Comparison of ENCODE assay signal across 18 mouse cellular contexts in genomic region chr19:56321303-56321920, GRCm38 (mm10). TPM values are rescaled to one million over a fixed set of nuclear protein-coding genes. Genes with fewer than 3 reads are reported as not detected.
A peak's percentile ranks its signal among the peaks of the same experiment; 100 is the strongest.
DNase-seq lines count a peak whose midpoint lies in the region; ATAC-seq and TF ChIP-seq lines count a peak whose summit lies in the region.
"Had no signal": no experiment of that assay in that cellular context is flagged by ENCODE, and none has a peak within 500 bp of the region (broad histone marks: within the 10 kb centered on the region; RNA-seq: fewer than 3 reads in every experiment).

No protein-coding gene starts in this region.

- WGBS in kidney, embryonic 16.5 days, result 71% methylated on average over 12 of the region's 12 CpGs

- no peaks in the 10 kb centered on the region for H3K27me3 ChIP-seq in kidney, embryonic 16.5 days (ENCODE audit: insufficient read depth, low read length)

- H3K36me3 ChIP-seq in kidney, embryonic 16.5 days (ENCODE audit: insufficient read depth, low read length), result no peaks in the 10 kb centered on the region
- H3K36me3 ChIP-seq: limb, embryonic 13.5 days had no signal

- no peak for TF ChIP-seq POLR2A in brain, embryonic 14.5 days (IDR thresholded peaks at IDR 0.05; ENCODE audit: borderline replicate concordance, extremely low read depth, insufficient read depth, insufficient read length, poor library complexity, severe bottlenecking)

- H3K27ac ChIP-seq in kidney, embryonic 16.5 days (ENCODE audit: low read length), result no peak overlapping the region
- H3K27ac ChIP-seq: hindbrain, postnatal 0 days; limb, embryonic 13.5 days had no signal

- no peak for ATAC-seq in kidney, embryonic 16.5 days (ENCODE audit: low FRiP score, low TSS enrichment)
- ATAC-seq: forebrain, embryonic 16.5 days; hindbrain, postnatal 0 days had no signal

- no peaks in the 10 kb centered on the region for H3K9me3 ChIP-seq in kidney, embryonic 16.5 days (ENCODE audit: low read length)
- H3K9me3 ChIP-seq: limb, embryonic 13.5 days had no signal

- TF ChIP-seq CTCF in brain, embryonic 14.5 days (IDR thresholded peaks at IDR 0.05; ENCODE audit: borderline replicate concordance, extremely low read depth, insufficient read depth, insufficient read length), result no peak

- H3K4me1 ChIP-seq in kidney, embryonic 16.5 days (ENCODE audit: insufficient read depth, low read length), result peaks cover 23% of the 10 kb centered on the region

- no peak overlapping the region for H3K4me3 ChIP-seq in kidney, embryonic 16.5 days (ENCODE audit: low read length)

- no peak overlapping the region for H3K4me2 ChIP-seq in kidney, embryonic 16.5 days (replicated peaks; ENCODE audit: low read depth, low read length)

- DNase-seq in kidney, adult 18-20 months, result peak; percentile 9
- peak; percentile 50 for DNase-seq in brain, embryonic 14.5 days (ENCODE audit: low read depth)
- peak; percentile 24 for DNase-seq in forelimb bud, embryonic 11.5 days (ENCODE audit: low read depth, low spot score)
- DNase-seq in kidney, postnatal 4 days, result peak; percentile 24 to 31
- DNase-seq in adrenal gland, postnatal 36 days, result no peak
- DNase-seq in cerebellum, adult 9-11 months, result no peak
- DNase-seq: cerebellum, adult 18-20 months; gastrocnemius, postnatal 14 days; heart, postnatal 10 days; lung, adult 2 months; thymus, adult 18-20 months had no signal

- H3K9ac ChIP-seq in kidney, embryonic 16.5 days (replicated peaks; ENCODE audit: low read length), result no peak overlapping the region
- H3K9ac ChIP-seq: limb, embryonic 13.5 days had no signal

RNA-seq across cellular contexts. Expression of gene Habp2, which starts 34.5 kb away (rescaled TPM):
- polyA plus RNA-seq in kidney, embryonic 16.5 days (2015; fragmentation: Nextera tagmentation; extraction: Ambion mirVana), result 46.3 and 50.5 TPM in 2 replicates
- 0.13 TPM in 1 of 2 replicates, not detected in the other for polyA plus RNA-seq in brain, embryonic 14.5 days (2012; rRNA removed)
- under 1 TPM in 1 of 2 experiments, not detected in 1; 0.33 TPM for total RNA-seq in adrenal gland, postnatal 36 days (2021)
- total RNA-seq: common myeloid progenitor, adult 5-6 weeks; gastrocnemius, postnatal 14 days; heart, postnatal 10 days; hindbrain, postnatal 0 days; layer of hippocampus, adult 18-20 months; megakaryocyte progenitor cell, adult 5-6 weeks had no signal
- polyA plus RNA-seq: hindbrain, postnatal 0 days; lung, adult 2 months had no signal

Comparison
In these comparisons a context has a peak if more than half of its experiments do, and no peak if none do; other contexts are left out.
1. DNase-seq: peak in kidney, adult 18-20 months (single experiment), brain, embryonic 14.5 days (single experiment), forelimb bud, embryonic 11.5 days (single experiment) and kidney, postnatal 4 days (2 of 2); none in adrenal gland, postnatal 36 days (0 of 2) and cerebellum, adult 9-11 months (single experiment).
2. RNA of gene Habp2, which starts 34.5 kb away (polyA plus RNA-seq): 46.3 to 50.5 TPM in kidney, embryonic 16.5 days; 0.13 TPM in brain, embryonic 14.5 days; every median in the first group is over 10 times any median in the second.